Comparison of ENCODE assay signal across 16 mouse cellular contexts in the genomic region with DNA sequence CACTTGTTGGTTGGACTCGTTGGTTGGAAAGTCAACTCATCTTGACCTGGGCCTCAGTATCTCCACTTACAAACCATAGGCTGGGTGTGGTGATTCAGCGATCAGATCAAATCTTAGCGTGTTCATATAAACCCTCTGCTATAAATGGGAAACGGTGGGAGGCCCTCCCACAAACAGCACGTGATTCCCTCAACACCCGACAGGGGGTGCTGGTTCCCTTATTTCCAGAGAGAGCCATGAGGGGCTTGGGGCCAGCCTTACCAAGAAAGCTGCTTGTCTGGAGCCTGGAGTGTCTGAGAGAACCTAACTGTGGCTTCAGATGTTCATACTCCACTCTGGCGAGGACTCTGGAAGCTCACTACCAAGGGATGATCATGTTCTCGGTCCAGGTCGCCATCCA.
DNase-seq lines count a peak whose midpoint lies in the region; ATAC-seq and TF ChIP-seq lines count a peak whose summit lies in the region.
"Had no signal": no experiment of that assay in that cellular context is flagged by ENCODE, and none has a peak within 500 bp of the region (broad histone marks: within the 10 kb centered on the region; RNA-seq: fewer than 3 reads in every experiment).

No protein-coding gene starts in this region.

- H3K9ac ChIP-seq in intestine, postnatal 0 days (ENCODE audit: low read depth, low read length), result no peak overlapping the region
- H3K9ac ChIP-seq in intestine, embryonic 16.5 days (ENCODE audit: low read depth, low read length), result no peak overlapping the region
- no peak overlapping the region for H3K9ac ChIP-seq in lung, postnatal 0 days (replicated peaks; ENCODE audit: low read depth)
- H3K9ac ChIP-seq in ES-Bruce4 (ENCODE audit: low read depth, poor library complexity, severe bottlenecking), result no peak overlapping the region
- H3K9ac ChIP-seq: heart, embryonic 12.5 days; liver, embryonic 13.5 days; neural tube, embryonic 12.5 days had no signal

- DNase-seq in cerebellum, postnatal 10 days, result peak; percentile 76 to 81
- DNase-seq in cerebellum, adult 18-20 months, result no peak
- DNase-seq in lung, postnatal 0 days (ENCODE audit: low spot score), result no peak
- DNase-seq in lung, postnatal 14 days, result no peak
- DNase-seq in urinary bladder, postnatal 4 days (ENCODE audit: low spot score in 2 of 2), result no peak
- DNase-seq: adrenal gland, postnatal 25 days; layer of hippocampus, postnatal 36 days; liver, embryonic 13.5 days had no signal

- TF ChIP-seq CTCF in intestine, postnatal 0 days (IDR thresholded peaks at IDR 0.05; ENCODE audit: low read depth), result 0 out of 2 replicates have a peak, but pooled peaks have one; percentile 2
- TF ChIP-seq CTCF in lung, postnatal 0 days (IDR thresholded peaks at IDR 0.05), result peak; percentile 20
- peak; percentile 43 for TF ChIP-seq CTCF in ES-Bruce4 (IDR thresholded peaks at IDR 0.05; ENCODE audit: low read depth, low read length)

- no peaks in the 10 kb centered on the region for H3K4me1 ChIP-seq in intestine, postnatal 0 days (replicated peaks; ENCODE audit: control insufficient read depth, insufficient read depth, low read length)
- no peaks in the 10 kb centered on the region for H3K4me1 ChIP-seq in intestine, embryonic 16.5 days (ENCODE audit: control insufficient read depth, insufficient read depth, low read length)
- H3K4me1 ChIP-seq in lung, postnatal 0 days (ENCODE audit: insufficient read depth, low read depth, low read length), result no peaks in the 10 kb centered on the region
- peaks cover 6% of the 10 kb centered on the region for H3K4me1 ChIP-seq in ES-Bruce4 (ENCODE audit: control insufficient read depth, insufficient read depth, low read length)
- H3K4me1 ChIP-seq: heart, embryonic 12.5 days; liver, embryonic 13.5 days; megakaryocyte, embryonic 14.5 days; neural tube, embryonic 12.5 days had no signal

- TF ChIP-seq EP300 in lung, postnatal 0 days (IDR thresholded peaks at IDR 0.05), result no peak
- no peak for TF ChIP-seq EP300 in ES-Bruce4 (IDR thresholded peaks at IDR 0.05; ENCODE audit: insufficient read depth, low read depth, low read length)

- no peak for TF ChIP-seq POLR2A in ES-Bruce4 (IDR thresholded peaks at IDR 0.05; ENCODE audit: insufficient read depth, low read length)

- no peaks in the 10 kb centered on the region for H3K27me3 ChIP-seq in intestine, postnatal 0 days (replicated peaks; ENCODE audit: control insufficient read depth, insufficient read depth, low read length)
- H3K27me3 ChIP-seq in intestine, embryonic 16.5 days (replicated peaks; ENCODE audit: control insufficient read depth, insufficient read depth, low read length), result no peaks in the 10 kb centered on the region
- H3K27me3 ChIP-seq in lung, postnatal 0 days (replicated peaks; ENCODE audit: insufficient read depth, low read length), result no peaks in the 10 kb centered on the region
- no peaks in the 10 kb centered on the region for H3K27me3 ChIP-seq in ES-Bruce4 (ENCODE audit: control insufficient read depth, insufficient read depth, low read length, poor library complexity, severe bottlenecking)
- H3K27me3 ChIP-seq: liver, embryonic 13.5 days; megakaryocyte, embryonic 14.5 days; neural tube, embryonic 12.5 days had no signal

- H3K27ac ChIP-seq in intestine, postnatal 0 days (ENCODE audit: low read depth, low read length), result no peak overlapping the region
- no peak overlapping the region for H3K27ac ChIP-seq in intestine, embryonic 16.5 days (ENCODE audit: low read length)
- no peak overlapping the region for H3K27ac ChIP-seq in lung, postnatal 0 days (ENCODE audit: low read length)
- H3K27ac ChIP-seq in ES-Bruce4 (ENCODE audit: insufficient read depth, low read length), result no peak overlapping the region
- H3K27ac ChIP-seq: liver, embryonic 13.5 days; neural tube, embryonic 12.5 days had no signal

- no peak overlapping the region for H3K4me3 ChIP-seq in intestine, postnatal 0 days (ENCODE audit: low read depth, low read length)
- no peak overlapping the region for H3K4me3 ChIP-seq in intestine, embryonic 16.5 days (ENCODE audit: low read length)
- no peak overlapping the region for H3K4me3 ChIP-seq in lung, postnatal 0 days (ENCODE audit: low read depth, low read length)
- no peak overlapping the region for H3K4me3 ChIP-seq in ES-Bruce4 (ENCODE audit: low read depth, low read length)
- H3K4me3 ChIP-seq: erythroblast, embryonic 14.5 days; heart, embryonic 12.5 days; liver, embryonic 13.5 days; megakaryocyte, embryonic 14.5 days; neural tube, embryonic 12.5 days had no signal

- no peaks in the 10 kb centered on the region for H3K36me3 ChIP-seq in intestine, postnatal 0 days (ENCODE audit: control insufficient read depth, insufficient read depth)
- no peaks in the 10 kb centered on the region for H3K36me3 ChIP-seq in intestine, embryonic 16.5 days (ENCODE audit: control insufficient read depth, insufficient read depth, low read length)
- no peaks in the 10 kb centered on the region for H3K36me3 ChIP-seq in lung, postnatal 0 days (ENCODE audit: insufficient read depth, low read length)
- H3K36me3 ChIP-seq in ES-Bruce4 (ENCODE audit: control insufficient read depth, insufficient read depth, low read length, poor library complexity, severe bottlenecking), result no peaks in the 10 kb centered on the region
- H3K36me3 ChIP-seq: heart, embryonic 12.5 days; liver, embryonic 13.5 days; neural tube, embryonic 12.5 days had no signal

- H3K9me3 ChIP-seq in intestine, postnatal 0 days (ENCODE audit: control insufficient read depth), result no peaks in the 10 kb centered on the region
- 0 out of 2 replicates have a peak, but pooled peaks cover 5% of the 10 kb centered on the region for H3K9me3 ChIP-seq in intestine, embryonic 16.5 days (ENCODE audit: control insufficient read depth, low read length)
- H3K9me3 ChIP-seq in lung, postnatal 0 days (ENCODE audit: low read length), result no peaks in the 10 kb centered on the region
- H3K9me3 ChIP-seq in ES-Bruce4 (replicated peaks; ENCODE audit: control insufficient read depth, insufficient read depth, low read length, poor library complexity, severe bottlenecking), result no peaks in the 10 kb centered on the region

- no peak overlapping the region for H3K4me2 ChIP-seq in intestine, postnatal 0 days (replicated peaks; ENCODE audit: low read depth)
- no peak overlapping the region for H3K4me2 ChIP-seq in intestine, embryonic 16.5 days (ENCODE audit: low read depth, low read length)
- H3K4me2 ChIP-seq in lung, postnatal 0 days (replicated peaks; ENCODE audit: low read depth, low read length), result no peak overlapping the region
- H3K4me2 ChIP-seq: heart, embryonic 12.5 days; liver, embryonic 13.5 days; neural tube, embryonic 12.5 days had no signal

- 59% methylated on average over 9 of the region's 9 CpGs for whole genome bisulfite sequencing in intestine, postnatal 0 days
- 61% methylated on average over 9 of the region's 9 CpGs for WGBS in intestine, embryonic 16.5 days
- 57% methylated on average over 9 of the region's 9 CpGs for WGBS in lung, postnatal 0 days

- ATAC-seq in intestine, postnatal 0 days, result no peak
- ATAC-seq in intestine, embryonic 16.5 days, result no peak
- ATAC-seq in lung, postnatal 0 days, result no peak
- ATAC-seq: inflammation-experienced regulatory T-cells, adult 6 months had no signal

Comparison
In these comparisons a context has a peak if more than half of its experiments do, and no peak if none do; other contexts are left out.
1. DNase-seq: peak in cerebellum, postnatal 10 days (2 of 2); none in cerebellum, adult 18-20 months (0 of 2), lung, postnatal 0 days (single experiment), lung, postnatal 14 days (single experiment) and urinary bladder, postnatal 4 days (0 of 2).
2. Peak in every context shown above with its lines, with median percentiles within 50 percentile points of each other: CTCF ChIP-seq.